Mouse (Mus musculus) cerebellum, adult 2 months (tissue): Measurements from ENCODE around the gene Elovl5. TPM values are rescaled to one million over a fixed set of nuclear protein-coding genes. Genes with fewer than 3 reads are reported as not detected.

ENCODE experiments used
- DNase-seq, 2 experiments: peaks; one replicate each; pipeline ENCODE4 v3.0.0; 2021
- H3K27ac ChIP-seq: fragments of 200-500 bp; 2 replicates; pipeline ENCODE4 v1.5.1; 2012; ENCODE audit warnings: low read length, control low read depth, inconsistent platforms; ENCODE audit not compliant: insufficient read depth
- H3K27me3 ChIP-seq: fragments of 200-500 bp; 2 replicates; pipeline ENCODE4 v1.6.1; 2012; ENCODE audit warnings: inconsistent platforms, mild to moderate bottlenecking, low read length, moderate library complexity; ENCODE audit not compliant: control insufficient read depth, insufficient read depth
- H3K4me1 ChIP-seq: fragments of 200-500 bp; 2 replicates; pipeline ENCODE4 v1.6.1; 2011; ENCODE audit warnings: low read length; ENCODE audit not compliant: control insufficient read depth, insufficient read depth
- H3K4me3 ChIP-seq: fragments of 200-500 bp; replicated peaks from 2 replicates; pipeline ENCODE3; 2011; ENCODE audit warnings: mild to moderate bottlenecking, low read depth, low read length, control low read depth; ENCODE audit not compliant: insufficient read depth
- CTCF ChIP-seq: fragments of 200-500 bp; IDR thresholded peaks from 2 replicates; pipeline ENCODE4 v1.5.1; 2011; ENCODE audit warnings: low read depth, mild to moderate bottlenecking, control low read depth, low read length, moderate library complexity, borderline replicate concordance; ENCODE audit not compliant: insufficient read depth
- POLR2A ChIP-seq: fragments of 200-500 bp; IDR thresholded peaks from 2 replicates; pipeline ENCODE4 v1.6.1; 2011; ENCODE audit warnings: low read length, control low read depth, borderline replicate concordance; ENCODE audit not compliant: insufficient read depth
- WGBS: fragments of 180-500 bp; shearing (Covaris S2); methylation state at CpG from one replicate; pipeline ENCODE4 v1.1.7; 2018; 5-methylcytosine and 5-hydroxymethylcytosine counted together
- polyA plus RNA-seq: library from polyadenylated mRNA; depleted of rRNA; stranded (reverse); fragments of >200 nt; gene quantifications from 2 replicates; pipeline ENCODE4 v1.2.3, GENCODE M21; 2012; rRNA removed

The Elovl5 gene
- 102 and 109 TPM in 2 replicates for polyA plus RNA-seq

DNA sequence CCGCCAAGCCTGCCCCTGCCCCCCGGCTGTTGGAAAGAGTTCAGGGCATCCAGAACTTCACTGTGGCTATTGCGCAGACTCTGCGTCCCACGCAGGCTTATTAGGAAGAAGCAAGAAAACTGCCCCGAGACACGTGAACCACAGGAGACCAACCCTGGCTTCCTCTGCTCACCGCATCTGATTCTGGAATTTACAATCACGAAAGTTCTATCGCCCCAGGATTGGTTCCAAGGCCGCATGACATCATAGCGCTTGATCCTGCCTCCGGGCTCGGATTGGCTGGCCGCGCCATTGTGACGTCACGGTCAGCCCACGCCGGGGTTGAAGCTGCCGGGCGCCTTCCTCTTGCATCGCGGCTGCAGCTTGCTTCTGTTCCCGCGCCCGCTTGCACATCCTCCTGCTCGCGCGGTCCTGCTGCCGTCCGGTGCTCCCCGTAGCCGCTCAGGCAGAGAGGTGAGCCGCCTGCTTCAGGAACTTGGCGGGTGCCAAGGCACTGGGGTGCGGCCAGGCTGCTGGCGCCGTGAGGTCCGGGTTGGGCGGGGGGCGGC, at the start of gene Elovl5:
Gene Elovl5, plus strand, starts transcription at position 291 of the 548 bp plus-strand sequence.
- WGBS = under 1% methylated on average over 42 of the region's 42 CpGs
- peak within 1 kb of the TSS; percentile 84 for H3K4me3 ChIP-seq
- peak; percentile 97 to 99 for DNase-seq
- no peak for TF ChIP-seq CTCF
- peak; percentile 76 for TF ChIP-seq POLR2A
- H3K27me3 ChIP-seq = no peaks in the 10 kb centered on the region
- peak within 1 kb of the TSS; percentile 83 for H3K27ac ChIP-seq
- 0 out of 2 replicates have a peak, but pooled peaks cover 3% of the 10 kb centered on the region for H3K4me1 ChIP-seq

GRCm38 (mm10) chr9:77891501-77891900, 25.7 kb upstream of the Elovl5 start:
- no peak for DNase-seq
- WGBS = 37% methylated on average over 4 of the region's 4 CpGs
- H3K4me3 ChIP-seq = no peak overlapping the region
- no peaks in the 10 kb centered on the region for H3K27me3 ChIP-seq
- H3K4me1 ChIP-seq = no peaks in the 10 kb centered on the region
- no peak overlapping the region for H3K27ac ChIP-seq
- TF ChIP-seq POLR2A = no peak
- no peak for TF ChIP-seq CTCF

DNA sequence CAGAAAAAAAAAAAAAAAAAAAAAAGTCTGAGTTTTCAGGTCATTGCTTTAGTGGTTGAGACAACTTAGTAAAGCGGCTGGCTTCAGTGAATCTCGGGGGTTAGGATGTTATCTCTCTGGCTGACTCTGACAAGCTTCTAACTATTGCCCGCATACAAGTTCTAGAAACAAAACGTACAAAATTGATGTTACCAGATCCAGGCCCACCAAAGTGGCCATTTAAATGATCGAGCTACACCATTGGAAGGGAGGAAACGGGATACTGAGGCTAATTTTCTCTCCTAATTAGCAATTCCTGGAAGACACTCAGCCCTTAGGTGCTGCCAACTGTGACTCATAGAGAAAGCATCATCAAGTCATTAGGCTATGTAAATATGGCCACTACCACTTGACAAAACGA, 18.6 kb upstream of the Elovl5 start:
- no peak overlapping the region for H3K4me3 ChIP-seq
- H3K4me1 ChIP-seq = no peaks in the 10 kb centered on the region
- no peak overlapping the region for H3K27ac ChIP-seq
- no peak for DNase-seq
- TF ChIP-seq CTCF (no peak), POLR2A (no peak)
- H3K27me3 ChIP-seq = no peaks in the 10 kb centered on the region
- 58% methylated on average over 7 of the region's 7 CpGs for WGBS

DNA sequence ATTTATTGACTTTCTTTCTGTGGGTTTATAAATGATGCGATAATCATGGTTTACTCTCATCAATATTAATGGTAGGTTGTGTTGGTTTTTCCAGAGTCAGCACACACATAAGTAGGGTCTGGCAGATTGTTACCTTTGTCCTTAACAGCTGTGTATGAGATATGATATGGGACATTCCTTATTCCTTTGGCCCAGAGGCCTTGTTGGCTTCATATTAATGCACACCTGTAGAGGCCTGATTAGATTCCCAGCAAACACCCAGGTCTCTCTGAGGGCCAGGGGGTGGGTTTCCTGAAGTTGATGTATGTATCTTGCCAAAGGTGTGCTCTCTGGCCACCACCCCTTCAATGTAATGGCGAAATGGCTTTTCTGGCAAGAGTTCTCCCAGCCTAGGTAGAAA, 13.0 kb upstream of the Elovl5 start:
- H3K27me3 ChIP-seq = no peaks in the 10 kb centered on the region
- 96% methylated on average over 2 of the region's 2 CpGs for WGBS
- H3K27ac ChIP-seq = no peak overlapping the region
- TF ChIP-seq CTCF (no peak), POLR2A (no peak)
- no peak overlapping the region for H3K4me3 ChIP-seq
- H3K4me1 ChIP-seq = no peaks in the 10 kb centered on the region
- DNase-seq = no peak

GRCm38 (mm10) chr9:77909572-77910269, 7.4 kb upstream of the Elovl5 start:
- Histone ChIP-seq H3K4me3 (peak overlapping the region; percentile 88), H3K4me1 (no peaks in the 10 kb centered on the region), H3K27ac (peak overlapping the region; percentile 95; the same call in 1 of the 2 replicates), H3K27me3 (no peaks in the 10 kb centered on the region)
- TF ChIP-seq POLR2A = no peak
- TF ChIP-seq CTCF = no peak
- 31% methylated on average over 10 of the region's 10 CpGs for WGBS
- no peak for DNase-seq

- H3K27ac ChIP-seq = peak overlapping the region; percentile 95
- TF ChIP-seq CTCF (no peak), POLR2A (peak; percentile 71)
- under 1% methylated on average over 63 of the region's 68 CpGs for WGBS
- no peaks in the 10 kb centered on the region for H3K4me1 ChIP-seq
- H3K27me3 ChIP-seq = no peaks in the 10 kb centered on the region
- peak overlapping the region; percentile 88 for H3K4me3 ChIP-seq
- DNase-seq = peak; percentile 90 to 92
Measured at GRCm38 (mm10) chr9:77910270-77911240, 6.6 kb upstream of the Elovl5 start.

GRCm38 (mm10) chr9:77911508-77912229, 5.5 kb upstream of the Elovl5 start:
- whole genome bisulfite sequencing = 61% methylated on average over 7 of the region's 7 CpGs
- no peak overlapping the region for H3K27ac ChIP-seq

More at GRCm38 (mm10) chr9:77911508-77912229, 5.5 kb upstream of the Elovl5 start:
- no peak for TF ChIP-seq POLR2A
- TF ChIP-seq CTCF = no peak
- DNase-seq = no peak
- Histone ChIP-seq H3K4me3 (peak overlapping the region; percentile 24), H3K4me1 (no peaks in the 10 kb centered on the region), H3K27me3 (no peaks in the 10 kb centered on the region)
